Mouse (Mus musculus) hindbrain, embryonic 16.5 days (tissue): ENCODE measurements around the gene Igf1r. TPM values are rescaled to one million over a fixed set of nuclear protein-coding genes. Genes with fewer than 3 reads are reported as not detected.

Experiments used
- ATAC-seq: fragments of 200-750 bp; cut with Nextera tagmentation; 2 replicates; pipeline ENCODE4 v1.8.0; 2017; ENCODE audit warnings: moderate TSS enrichment, moderate library complexity
- H3K27ac ChIP-seq: fragments of 300-500 bp; sonication (generic); 2 replicates; pipeline ENCODE4 v1.5.1; 2014; ENCODE audit warnings: low read depth, mild to moderate bottlenecking, control low read depth, low read length, moderate library complexity
- H3K27me3 ChIP-seq: fragments of 300-500 bp; sonication (generic); replicated peaks from 2 replicates; pipeline ENCODE4 v1.6.1; 2014; ENCODE audit warnings: low read length; ENCODE audit not compliant: control insufficient read depth, insufficient read depth
- H3K36me3 ChIP-seq: fragments of 300-500 bp; sonication (generic); 2 replicates; pipeline ENCODE4 v1.6.1; 2014; ENCODE audit warnings: mild to moderate bottlenecking, low read length, moderate library complexity, mixed read lengths; ENCODE audit not compliant: control insufficient read depth, insufficient read depth
- H3K4me1 ChIP-seq: fragments of 300-500 bp; sonication (generic); 2 replicates; pipeline ENCODE4 v1.6.1; 2014; ENCODE audit warnings: low read depth, low read length; ENCODE audit not compliant: control insufficient read depth, insufficient read depth
- H3K4me2 ChIP-seq: fragments of 300-500 bp; sonication (generic); 2 replicates; pipeline ENCODE4 v1.6.1; 2014; ENCODE audit warnings: mild to moderate bottlenecking, low read length, control low read depth, moderate library complexity
- H3K4me3 ChIP-seq: fragments of 300-500 bp; sonication (generic); 2 replicates; pipeline ENCODE4 v1.5.1; 2014; ENCODE audit warnings: mild to moderate bottlenecking, low read length, control low read depth, moderate library complexity
- H3K9ac ChIP-seq: fragments of 300-500 bp; sonication (generic); 2 replicates; pipeline ENCODE4 v1.6.1; 2014; ENCODE audit warnings: low read depth, mild to moderate bottlenecking, control low read depth, low read length, moderate library complexity
- H3K9me3 ChIP-seq: fragments of 300-500 bp; sonication (generic); 2 replicates; pipeline ENCODE4 v1.6.1; 2014; ENCODE audit warnings: mild to moderate bottlenecking, low read length, moderate library complexity; ENCODE audit not compliant: control insufficient read depth
- whole genome bisulfite sequencing: fragments of 180-500 bp; shearing (Covaris S2); extraction: QIAGEN DNeasy Blood & Tissue Kit; methylation state at CpG from one replicate; pipeline ENCODE4 v1.1.7; 2014; 5-methylcytosine and 5-hydroxymethylcytosine counted together
- polyA plus RNA-seq: library from polyadenylated mRNA; unstranded; fragments of >200 nt; fragmentation: Nextera tagmentation; extraction: Ambion mirVana; gene quantifications from 2 replicates; pipeline ENCODE4 v1.2.1, GENCODE M21; 2015

Gene Igf1r
- polyA plus RNA-seq, 1 experiment from 2014 or later: 16.4 TPM

- H3K9me3 ChIP-seq: no peaks in the 10 kb centered on the region
- H3K27ac ChIP-seq: peak overlapping the region; percentile 76
- H3K4me1 ChIP-seq: peaks cover 26% of the 10 kb centered on the region
- H3K9ac ChIP-seq: peak overlapping the region; percentile 27; the same call in 1 of the 2 replicates
- no peaks in the 10 kb centered on the region for H3K27me3 ChIP-seq
- no peak overlapping the region for H3K4me3 ChIP-seq
- WGBS: 2% methylated on average over 12 of the region's 12 CpGs
- H3K36me3 ChIP-seq: no peaks in the 10 kb centered on the region
- peak overlapping the region; percentile 37 for H3K4me2 ChIP-seq
- ATAC-seq: peak; percentile 74
These were observed 132.7 kb downstream of the Igf1r start for GRCm38 (mm10) chr7:68085338-68085737.

GRCm38 (mm10) chr7:68085870-68086341, 133.3 kb downstream of the Igf1r start:
- Histone ChIP-seq H3K4me2 (no peak overlapping the region), H3K27ac (peak overlapping the region; percentile 76), H3K9ac (peak overlapping the region; percentile 27; the same call in 1 of the 2 replicates), H3K4me3 (no peak overlapping the region), H3K27me3 (no peaks in the 10 kb centered on the region), H3K9me3 (no peaks in the 10 kb centered on the region), H3K36me3 (no peaks in the 10 kb centered on the region), H3K4me1 (peaks cover 26% of the 10 kb centered on the region)
- WGBS: 17% methylated on average over 4 of the region's 4 CpGs
- ATAC-seq: peak; percentile 35

GRCm38 (mm10) chr7:68087496-68087895, 134.9 kb downstream of the Igf1r start:
- H3K27me3 ChIP-seq: no peaks in the 10 kb centered on the region
- no peak overlapping the region for H3K4me2 ChIP-seq
- H3K27ac ChIP-seq: no peak overlapping the region
- 69% methylated on average over 4 of the region's 4 CpGs for WGBS
- no peak overlapping the region for H3K4me3 ChIP-seq
- no peaks in the 10 kb centered on the region for H3K36me3 ChIP-seq
- H3K9me3 ChIP-seq: no peaks in the 10 kb centered on the region
- H3K9ac ChIP-seq: no peak overlapping the region
- ATAC-seq: no peak
- peaks cover 26% of the 10 kb centered on the region for H3K4me1 ChIP-seq

GRCm38 (mm10) chr7:68088825-68089224, 136.2 kb downstream of the Igf1r start:
- WGBS: 75% methylated on average over 6 of the region's 6 CpGs
- H3K4me2 ChIP-seq: no peak overlapping the region
- H3K4me1 ChIP-seq: peaks cover 25% of the 10 kb centered on the region
- ATAC-seq: no peak
- H3K27me3 ChIP-seq: no peaks in the 10 kb centered on the region
- H3K36me3 ChIP-seq: no peaks in the 10 kb centered on the region
- H3K4me3 ChIP-seq: no peak overlapping the region
- no peak overlapping the region for H3K27ac ChIP-seq
- no peak overlapping the region for H3K9ac ChIP-seq
- H3K9me3 ChIP-seq: no peaks in the 10 kb centered on the region

GRCm38 (mm10) chr7:68089725-68090124, 137.1 kb downstream of the Igf1r start:
- Histone ChIP-seq H3K4me2 (no peak overlapping the region), H3K9me3 (no peaks in the 10 kb centered on the region), H3K4me1 (peaks cover 26% of the 10 kb centered on the region), H3K9ac (no peak overlapping the region), H3K27me3 (no peaks in the 10 kb centered on the region), H3K27ac (no peak overlapping the region), H3K36me3 (no peaks in the 10 kb centered on the region), H3K4me3 (no peak overlapping the region)
- ATAC-seq: no peak
- WGBS: 88% methylated on average over 10 of the region's 10 CpGs

GRCm38 (mm10) chr7:68090576-68090975, 137.9 kb downstream of the Igf1r start:
- Histone ChIP-seq H3K4me2 (no peak overlapping the region), H3K9me3 (no peaks in the 10 kb centered on the region), H3K27me3 (no peaks in the 10 kb centered on the region), H3K4me1 (peaks cover 17% of the 10 kb centered on the region), H3K4me3 (no peak overlapping the region), H3K36me3 (no peaks in the 10 kb centered on the region), H3K9ac (no peak overlapping the region), H3K27ac (no peak overlapping the region)
- no peak for ATAC-seq
- WGBS: 87% methylated on average over 8 of the region's 8 CpGs

GRCm38 (mm10) chr7:68092304-68092978, 139.8 kb downstream of the Igf1r start:
- no peaks in the 10 kb centered on the region for H3K36me3 ChIP-seq
- H3K4me3 ChIP-seq: no peak overlapping the region
- ATAC-seq: no peak
- WGBS: 74% methylated on average over 8 of the region's 8 CpGs
- H3K27ac ChIP-seq: no peak overlapping the region
- peaks cover 11% of the 10 kb centered on the region for H3K4me1 ChIP-seq
- H3K9ac ChIP-seq: no peak overlapping the region
- no peaks in the 10 kb centered on the region for H3K27me3 ChIP-seq
- no peaks in the 10 kb centered on the region for H3K9me3 ChIP-seq
- H3K4me2 ChIP-seq: no peak overlapping the region

- Histone ChIP-seq H3K9me3 (no peaks in the 10 kb centered on the region), H3K36me3 (no peaks in the 10 kb centered on the region), H3K4me1 (peaks cover 7% of the 10 kb centered on the region), H3K4me2 (no peak overlapping the region), H3K27ac (no peak overlapping the region), H3K9ac (no peak overlapping the region), H3K27me3 (no peaks in the 10 kb centered on the region), H3K4me3 (no peak overlapping the region)
- WGBS: 56% methylated on average over 9 of the region's 9 CpGs
- peak; percentile 32; the same call in 1 of the 2 replicates for ATAC-seq
These were observed 141.2 kb downstream of the Igf1r start for GRCm38 (mm10) chr7:68093817-68094216.

GRCm38 (mm10) chr7:68095574-68095973, 142.9 kb downstream of the Igf1r start:
- peak; percentile 58; the same call in 1 of the 2 replicates for ATAC-seq
- Histone ChIP-seq H3K4me3 (no peak overlapping the region), H3K9me3 (no peaks in the 10 kb centered on the region), H3K27ac (no peak overlapping the region), H3K36me3 (no peaks in the 10 kb centered on the region), H3K4me1 (peaks cover 5% of the 10 kb centered on the region), H3K4me2 (no peak overlapping the region), H3K9ac (no peak overlapping the region), H3K27me3 (no peaks in the 10 kb centered on the region)
- 49% methylated on average over 4 of the region's 4 CpGs for WGBS
